Mouse (Mus musculus): ENCODE measurements around the gene Tor4a.

GRCm38 (mm10) chr2:25176573-25176972 is 20.1 kb downstream of the Tor4a start:
- no peak for TF ChIP-seq POLR2A (IDR thresholded peaks at IDR 0.05; ENCODE audit: borderline replicate concordance, extremely low read depth, insufficient read depth, insufficient read length, poor library complexity, severe bottlenecking)
- TF ChIP-seq CTCF (IDR thresholded peaks at IDR 0.05; ENCODE audit: borderline replicate concordance, extremely low read depth, insufficient read depth, insufficient read length), result no peak
